Mouse (Mus musculus) heart, postnatal 0 days (tissue): ENCODE measurements around the gene Zeb2. TPM values are rescaled to one million over a fixed set of nuclear protein-coding genes. Genes with fewer than 3 reads are reported as not detected.

Experiments used
- ATAC-seq: fragments of 200-750 bp; cut with Nextera tagmentation; 2 replicates; pipeline ENCODE4 v1.8.0; 2017; ENCODE audit warnings: low read depth, moderate number of reproducible peaks, moderate library complexity; ENCODE audit not compliant: insufficient read depth
- DNase-seq: peaks from one replicate; pipeline ENCODE4 v3.0.0-alpha.2; 2016; ENCODE audit warnings: low spot score
- H3K27ac ChIP-seq: fragments of 300-500 bp; sonication (generic); 2 replicates; pipeline ENCODE4 v1.5.1; 2014; ENCODE audit warnings: low read depth, mild to moderate bottlenecking
- H3K27me3 ChIP-seq: fragments of 300-500 bp; sonication (generic); 2 replicates; pipeline ENCODE4 v1.6.1; 2014; ENCODE audit warnings: low read length, mixed read lengths; ENCODE audit not compliant: control insufficient read depth, insufficient read depth
- H3K36me3 ChIP-seq: fragments of 300-500 bp; sonication (generic); replicated peaks from 2 replicates; pipeline ENCODE4 v1.6.1; 2014; ENCODE audit warnings: low read length, mixed read lengths; ENCODE audit not compliant: control insufficient read depth, insufficient read depth
- H3K4me1 ChIP-seq: fragments of 300-500 bp; sonication (generic); 2 replicates; pipeline ENCODE4 v1.6.1; 2014; ENCODE audit warnings: antibody characterized with exemption; ENCODE audit not compliant: control insufficient read depth, insufficient read depth
- H3K4me2 ChIP-seq: fragments of 300-500 bp; sonication (generic); 2 replicates; pipeline ENCODE4 v1.6.1; 2014; ENCODE audit warnings: low read depth, mild to moderate bottlenecking, low read length, moderate library complexity
- H3K4me3 ChIP-seq: fragments of 300-500 bp; sonication (generic); 2 replicates; pipeline ENCODE4 v1.5.1; 2014; ENCODE audit warnings: low read depth, low read length
- H3K9ac ChIP-seq: fragments of 300-500 bp; sonication (generic); replicated peaks from 2 replicates; pipeline ENCODE4 v1.6.1; 2014; ENCODE audit warnings: low read depth, low read length, mixed read lengths
- H3K9me3 ChIP-seq: fragments of 300-500 bp; sonication (generic); replicated peaks from 2 replicates; pipeline ENCODE4 v1.6.1; 2016; ENCODE audit warnings: low read length; ENCODE audit not compliant: control insufficient read depth
- CTCF ChIP-seq: IDR thresholded peaks from 2 replicates; pipeline ENCODE4 v1.5.1; 2016; ENCODE audit warnings: antibody characterized with exemption, control low read depth, low read depth
- EP300 ChIP-seq: IDR thresholded peaks from 2 replicates; pipeline ENCODE4 v1.6.1; 2016; ENCODE audit warnings: antibody characterized with exemption, low read depth
- WGBS: fragments of 180-500 bp; shearing (Covaris S2); extraction: QIAGEN DNeasy Blood & Tissue Kit; methylation state at CpG from one replicate; pipeline ENCODE4 v1.1.7; 2014; 5-methylcytosine and 5-hydroxymethylcytosine counted together
- polyA plus RNA-seq: library from polyadenylated mRNA; unstranded; fragments of >200 nt; fragmentation: Nextera tagmentation; extraction: Ambion mirVana; gene quantifications from 2 replicates; pipeline ENCODE4 v1.2.1, GENCODE M21; 2015
- total RNA-seq: library from RNA; depleted of rRNA; stranded (reverse); fragments of >200 nt; gene quantifications from 2 replicates; pipeline ENCODE4 v1.2.3, GENCODE M21; 2014; ENCODE audit warnings: low replicate concordance

Gene Zeb2
- total and polyA plus RNA-seq, 2 experiments from 2014 or later = 13.4 to 41.2 TPM

GRCm38 (mm10) chr2:45051321-45051720 lies 65.9 kb downstream of the Zeb2 start:
- no peaks in the 10 kb centered on the region for H3K27me3 ChIP-seq
- no peak overlapping the region for H3K9ac ChIP-seq
- ATAC-seq (no peak), DNase-seq (no peak)
- H3K9me3 ChIP-seq = no peaks in the 10 kb centered on the region
- H3K36me3 ChIP-seq = no peaks in the 10 kb centered on the region
- no peak overlapping the region for H3K27ac ChIP-seq
- WGBS = 83% methylated on average over 2 of the region's 2 CpGs
- peaks cover 30% of the 10 kb centered on the region for H3K4me1 ChIP-seq
- no peak for TF ChIP-seq EP300
- no peak for TF ChIP-seq CTCF
- H3K4me3 ChIP-seq = no peak overlapping the region
- no peak overlapping the region for H3K4me2 ChIP-seq

DNA sequence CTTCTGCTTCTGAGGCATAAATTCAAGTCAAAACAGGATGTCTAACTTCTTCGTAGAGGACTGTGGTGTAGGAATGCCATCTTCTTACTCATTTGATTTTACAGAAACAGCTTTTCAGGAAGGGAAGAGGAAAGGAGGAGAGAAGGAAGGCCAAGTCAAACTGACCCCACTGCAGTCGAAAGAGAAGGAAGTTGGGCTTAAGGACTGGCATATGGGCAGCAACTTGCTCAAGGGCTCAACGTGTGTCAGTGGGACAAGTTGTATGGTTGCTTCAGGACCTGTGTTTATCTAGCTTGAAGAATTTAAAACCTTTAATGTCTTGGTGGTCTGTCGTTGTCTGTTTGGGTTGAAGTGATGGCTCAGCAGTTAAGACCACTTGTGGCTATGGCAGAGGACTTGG lies 67.3 kb downstream of the Zeb2 start:
- DNase-seq (no peak), ATAC-seq (no peak)
- Histone ChIP-seq H3K9me3 (no peaks in the 10 kb centered on the region), H3K36me3 (no peaks in the 10 kb centered on the region), H3K4me3 (no peak overlapping the region), H3K4me2 (no peak overlapping the region), H3K9ac (no peak overlapping the region), H3K27me3 (no peaks in the 10 kb centered on the region), H3K27ac (no peak overlapping the region), H3K4me1 (peaks cover 31% of the 10 kb centered on the region)
- TF ChIP-seq CTCF (no peak), EP300 (no peak)
- WGBS = 78% methylated on average over 4 of the region's 4 CpGs

DNA sequence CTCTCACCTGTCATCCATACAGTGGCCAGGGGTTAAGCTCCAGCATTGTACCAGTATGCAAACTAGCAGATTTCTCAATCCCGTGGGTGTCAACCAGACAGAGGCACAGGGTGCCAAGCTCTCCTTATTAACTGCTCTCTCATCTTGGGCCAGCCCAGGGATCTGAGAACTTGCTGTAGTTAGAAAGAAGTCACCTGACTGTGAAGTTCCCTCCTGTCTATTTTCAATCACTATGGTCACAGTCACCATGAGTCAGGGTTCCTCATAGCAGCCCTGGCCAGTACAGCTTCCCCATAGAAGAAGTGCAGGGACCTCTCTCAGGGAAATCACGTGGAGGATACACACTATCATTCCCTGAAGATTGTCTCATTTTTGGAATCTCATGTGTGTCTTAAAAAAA lies 67.9 kb downstream of the Zeb2 start:
- 51% methylated on average over 2 of the region's 2 CpGs for WGBS
- peaks cover 27% of the 10 kb centered on the region for H3K4me1 ChIP-seq
- no peak; the same call in 1 of the 2 replicates for ATAC-seq

DNA sequence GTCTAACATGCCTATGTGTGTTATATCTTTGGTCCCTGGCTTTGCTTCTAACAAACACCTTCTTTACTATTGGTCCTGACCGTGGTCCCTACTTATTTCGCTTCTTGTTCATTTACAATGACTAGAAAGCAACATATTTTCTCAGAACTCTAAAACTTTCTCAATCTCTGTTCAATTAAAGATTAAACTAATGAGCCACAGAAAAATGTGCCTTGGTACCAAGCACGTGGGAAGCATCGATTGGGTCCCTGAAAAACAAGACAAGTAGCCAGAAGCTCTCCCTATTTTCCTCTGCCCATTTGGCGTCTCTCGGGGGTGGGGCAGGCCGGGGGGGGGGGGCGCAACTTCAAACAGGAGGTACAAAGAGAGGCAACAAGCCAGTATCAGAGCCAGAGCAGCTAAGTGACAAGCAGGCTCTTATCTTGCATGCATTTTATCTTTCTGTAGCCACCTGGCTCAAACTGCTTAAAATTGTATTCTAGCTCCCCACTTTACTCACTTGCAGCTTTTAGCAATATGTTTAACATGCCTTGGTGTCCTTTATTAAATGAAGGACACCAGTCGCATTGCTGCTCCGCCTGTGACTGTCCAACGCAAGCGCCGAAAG lies 76.4 kb downstream of the Zeb2 start:
- peaks cover 25% of the 10 kb centered on the region for H3K4me1 ChIP-seq
- H3K9ac ChIP-seq = no peak overlapping the region
- DNase-seq (no peak), ATAC-seq (no peak)
- TF ChIP-seq EP300 = no peak
- no peak for TF ChIP-seq CTCF
- no peaks in the 10 kb centered on the region for H3K36me3 ChIP-seq
- 47% methylated on average over 13 of the region's 13 CpGs for WGBS
- H3K4me3 ChIP-seq = no peak overlapping the region
- no peaks in the 10 kb centered on the region for H3K9me3 ChIP-seq
- H3K27ac ChIP-seq = peak overlapping the region; percentile 72
- H3K27me3 ChIP-seq = no peaks in the 10 kb centered on the region
- H3K4me2 ChIP-seq = no peak overlapping the region

More for the DNA sequence above, 67.9 kb downstream of the Zeb2 start:
- H3K27me3 ChIP-seq = no peaks in the 10 kb centered on the region
- H3K4me3 ChIP-seq = no peak overlapping the region
- TF ChIP-seq EP300 (no peak), CTCF (no peak)
- H3K9ac ChIP-seq = no peak overlapping the region
- no peak for DNase-seq
- no peak overlapping the region for H3K27ac ChIP-seq
- no peaks in the 10 kb centered on the region for H3K9me3 ChIP-seq
- H3K36me3 ChIP-seq = no peaks in the 10 kb centered on the region
- H3K4me2 ChIP-seq = no peak overlapping the region

DNA sequence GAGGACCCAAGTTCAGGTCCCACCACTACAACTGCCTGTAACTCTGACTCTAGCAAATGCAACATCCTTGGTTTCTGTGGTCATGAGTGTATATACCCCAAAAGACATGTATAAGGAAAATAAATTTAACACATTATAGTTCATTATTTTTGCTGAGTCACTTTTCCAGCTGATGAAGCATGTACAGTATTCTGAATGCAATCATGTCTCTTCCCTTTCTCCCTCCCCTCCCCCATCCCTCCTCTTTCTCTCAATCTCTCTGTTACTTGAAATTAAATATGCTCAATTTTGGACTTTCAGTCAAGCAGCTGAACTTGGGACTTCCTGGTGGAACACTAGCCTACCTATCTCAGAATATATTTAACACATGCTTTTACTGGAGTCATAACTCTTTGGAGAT lies 77.7 kb downstream of the Zeb2 start:
- H3K9me3 ChIP-seq = no peaks in the 10 kb centered on the region
- TF ChIP-seq EP300 = no peak
- TF ChIP-seq CTCF = no peak
- DNase-seq (no peak), ATAC-seq (no peak)
- no peak overlapping the region for H3K4me2 ChIP-seq
- peaks cover 31% of the 10 kb centered on the region for H3K4me1 ChIP-seq
- H3K27ac ChIP-seq = no peak overlapping the region
- no peaks in the 10 kb centered on the region for H3K27me3 ChIP-seq
- H3K9ac ChIP-seq = no peak overlapping the region
- no peaks in the 10 kb centered on the region for H3K36me3 ChIP-seq
- no peak overlapping the region for H3K4me3 ChIP-seq

DNA sequence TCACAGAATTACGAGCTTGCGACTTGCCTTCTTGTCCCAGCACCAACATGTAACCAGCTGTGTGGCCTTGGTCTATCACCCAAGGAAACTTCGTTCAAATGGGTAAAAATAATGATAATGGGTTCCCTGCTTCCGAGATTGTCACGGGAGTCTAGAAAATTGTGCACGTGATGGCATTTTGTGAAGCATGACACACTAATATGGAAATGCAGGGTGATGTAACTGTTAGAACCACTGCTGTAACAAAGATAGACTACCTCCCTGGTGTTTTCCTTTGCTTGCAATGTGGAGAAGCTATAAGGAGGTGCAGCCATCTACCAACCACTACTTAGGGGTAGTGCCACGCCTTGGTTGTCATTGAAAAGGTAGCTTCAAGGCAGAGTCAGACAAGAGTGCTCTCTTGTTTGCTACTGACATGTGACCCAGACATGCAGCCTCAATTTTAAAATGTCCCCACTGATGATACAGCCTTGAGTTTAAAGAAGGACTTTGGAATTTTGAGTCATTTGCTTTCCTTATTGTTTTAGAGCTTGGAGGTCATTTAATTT lies 89.0 kb downstream of the Zeb2 start:
- Histone ChIP-seq H3K36me3 (no peaks in the 10 kb centered on the region), H3K9ac (no peak overlapping the region), H3K27me3 (no peaks in the 10 kb centered on the region), H3K27ac (no peak overlapping the region), H3K9me3 (no peaks in the 10 kb centered on the region), H3K4me1 (peaks cover 12% of the 10 kb centered on the region), H3K4me2 (no peak overlapping the region), H3K4me3 (no peak overlapping the region)
- DNase-seq (no peak), ATAC-seq (no peak)
- no peak for TF ChIP-seq CTCF
- TF ChIP-seq EP300 = no peak
- 85% methylated on average over 7 of the region's 7 CpGs for WGBS
